Mouse (Mus musculus) B cell, adult 2 months (primary cell): Measurements from ENCODE around the gene Mrps27.

ENCODE experiments used
- DNase-seq, 2 experiments: peaks; one replicate each; pipeline ENCODE4 v3.0.0; 2022

Mrps27 gene

DNA sequence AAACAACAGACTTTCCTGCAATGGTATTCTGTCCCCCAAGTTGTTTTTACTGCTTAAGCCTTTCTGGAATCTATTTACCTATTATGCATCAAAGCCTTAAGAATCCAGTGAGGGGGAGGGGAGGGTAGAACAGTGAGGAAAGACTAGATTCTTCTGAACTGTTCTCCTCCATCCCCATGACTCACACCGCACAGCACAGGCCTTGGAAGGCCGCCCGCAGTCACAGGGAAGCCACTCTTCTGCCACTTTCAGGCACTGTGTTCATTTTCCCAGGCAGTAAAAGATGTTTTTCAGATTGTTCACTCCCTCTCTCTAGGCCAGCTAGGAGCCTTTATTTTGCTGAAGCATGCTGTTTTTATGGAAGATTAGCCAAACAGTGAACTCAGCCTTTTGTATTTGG is 46.8 kb downstream of the Mrps27 start:
- no peak for DNase-seq

DNA sequence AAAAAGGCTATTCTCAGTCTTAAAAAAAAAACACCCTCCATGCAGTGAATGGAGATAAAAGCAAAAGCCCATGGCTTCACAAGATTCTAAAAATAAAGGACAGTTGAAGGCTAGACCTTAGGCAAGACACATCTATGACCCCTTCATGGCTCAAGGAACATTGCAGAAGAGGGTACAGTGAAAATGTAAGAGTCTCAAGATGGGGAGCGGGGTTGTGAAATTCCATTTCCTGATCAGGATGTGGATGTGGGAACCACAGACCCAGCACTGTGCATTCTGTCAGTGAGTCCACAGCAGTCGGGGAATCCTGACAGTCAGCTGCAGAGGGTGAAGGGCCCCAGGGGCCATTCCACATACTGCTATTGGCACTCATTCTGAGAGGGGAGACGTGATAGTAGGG is 48.5 kb downstream of the Mrps27 start:
- DNase-seq, result no peak

DNA sequence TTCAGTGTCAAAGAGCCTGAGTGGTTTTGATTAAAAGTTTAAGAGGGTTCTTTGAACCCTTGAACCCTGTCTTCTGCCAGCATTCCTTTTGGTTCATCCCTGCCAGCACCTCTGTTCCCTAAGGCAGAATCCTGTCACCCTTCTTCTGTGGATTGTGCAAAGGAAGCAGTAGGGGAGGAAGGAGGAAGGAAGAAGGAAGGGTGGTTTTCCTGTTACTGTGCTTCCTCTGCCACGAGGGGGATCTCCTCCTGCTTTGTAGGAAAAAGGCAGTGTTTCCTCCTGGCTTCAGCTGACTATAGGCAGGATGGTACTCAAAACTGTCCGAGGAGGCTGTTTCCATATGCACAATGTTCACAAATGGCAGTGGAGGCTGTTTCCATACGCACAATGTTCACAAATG is 50.1 kb downstream of the Mrps27 start:
- no peak for DNase-seq

DNA sequence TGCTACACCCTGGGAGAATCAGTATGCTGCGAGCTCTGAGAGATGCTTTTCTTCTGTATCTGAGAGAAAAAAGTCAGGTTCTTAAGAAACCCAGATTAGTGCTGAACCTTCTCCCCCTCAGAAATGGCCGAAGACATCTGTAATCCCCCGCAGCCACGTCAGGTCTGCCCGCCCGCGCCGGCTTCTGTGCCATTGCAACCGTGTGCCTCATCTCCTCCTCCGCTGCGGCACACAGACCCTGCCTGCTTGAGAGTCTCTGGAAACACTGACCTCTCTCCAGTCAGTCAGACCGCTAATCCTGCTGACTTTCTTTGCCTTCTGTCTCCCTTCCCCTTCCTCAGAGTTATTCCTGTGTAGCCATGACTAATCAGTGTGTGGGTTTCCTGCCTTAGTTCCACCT is 50.9 kb downstream of the Mrps27 start:
- DNase-seq, result no peak

DNA sequence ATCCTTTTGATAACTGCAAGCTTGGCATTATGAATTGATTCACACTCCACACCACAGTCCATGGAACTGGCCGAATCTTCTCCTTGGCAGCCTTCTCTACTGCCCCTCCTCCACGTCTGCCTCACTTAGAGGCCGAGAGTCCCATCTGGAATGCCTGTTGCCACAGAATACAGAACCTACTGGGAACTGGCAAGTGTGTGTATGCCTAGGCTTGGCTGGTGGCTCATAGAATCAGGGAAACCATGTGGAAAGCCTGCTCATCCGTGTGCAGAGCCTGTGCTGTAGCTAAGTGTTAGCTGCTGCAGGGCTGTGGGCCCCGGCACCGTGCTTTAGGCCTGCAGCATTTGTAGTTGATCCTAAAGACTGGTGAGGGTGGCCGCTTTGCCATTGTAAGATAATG is 52.6 kb downstream of the Mrps27 start:
- no peak for DNase-seq

DNA sequence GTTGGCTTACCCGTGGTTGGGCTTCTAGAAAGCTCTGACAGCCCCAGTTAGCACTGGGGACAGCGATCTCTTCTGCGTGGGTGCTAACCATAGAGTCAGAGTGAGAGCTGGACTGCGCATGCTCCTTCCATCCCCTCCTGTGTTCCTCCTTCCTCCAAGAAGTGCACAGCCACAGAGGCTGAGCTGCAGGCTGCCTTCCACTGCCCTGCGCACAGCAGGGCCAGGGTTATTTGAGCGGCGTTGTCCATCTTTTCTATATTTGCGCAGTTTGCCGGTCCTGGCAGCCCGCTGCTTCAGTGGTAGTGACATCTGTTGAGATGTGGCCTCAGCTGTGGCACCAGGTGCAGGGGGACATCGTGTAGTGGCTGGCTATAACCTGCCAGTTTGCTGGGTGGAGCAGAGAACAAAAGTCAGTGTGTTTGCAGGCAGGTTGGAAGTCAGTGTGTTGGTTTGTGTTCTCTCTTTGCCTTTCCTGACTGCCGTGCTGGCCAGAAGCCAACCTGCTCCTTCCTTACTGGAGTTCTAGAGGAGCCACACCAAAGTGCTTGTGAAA is 53.6 kb downstream of the Mrps27 start:
- DNase-seq, result no peak

DNA sequence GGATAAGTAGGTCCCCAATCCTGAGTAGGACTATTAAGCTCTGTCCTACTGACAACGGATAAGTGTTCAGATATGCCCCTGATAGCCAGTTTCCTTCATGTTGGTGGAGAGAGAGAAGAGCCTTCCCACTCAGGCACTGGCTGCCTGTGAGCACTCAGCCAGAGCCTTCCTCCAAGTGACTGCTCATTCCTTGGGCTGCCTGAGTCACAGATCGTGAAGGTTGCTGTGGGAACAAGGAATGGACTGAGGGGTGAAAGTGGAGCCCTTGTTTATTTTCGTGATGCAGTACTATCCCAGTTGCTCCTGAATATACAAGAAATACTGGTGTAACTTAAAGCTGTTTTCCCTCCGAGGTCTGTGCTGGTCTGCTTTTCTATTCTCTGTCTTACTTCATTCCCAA is 54.8 kb downstream of the Mrps27 start:
- DNase-seq, result no peak

DNA sequence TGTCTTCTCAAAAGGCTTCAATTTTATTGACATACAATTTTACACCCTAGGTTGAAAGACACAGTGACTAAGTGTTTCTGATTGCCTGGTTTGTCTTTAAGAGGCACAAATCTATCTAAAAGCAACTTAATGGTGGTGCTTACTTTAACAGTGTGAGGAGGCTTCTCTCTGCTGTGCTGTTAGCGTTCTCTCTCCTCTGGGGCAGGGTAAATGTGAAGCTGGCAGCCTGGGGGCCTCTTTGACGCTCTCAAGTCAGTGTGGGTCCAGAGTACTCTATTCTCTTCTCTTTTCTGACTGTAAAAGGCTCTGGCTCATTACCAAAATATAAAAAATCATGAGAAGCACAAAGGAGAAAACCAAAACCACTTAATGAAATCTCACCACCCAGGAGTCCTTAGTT is 64.6 kb downstream of the Mrps27 start:
- no peak for DNase-seq

DNA sequence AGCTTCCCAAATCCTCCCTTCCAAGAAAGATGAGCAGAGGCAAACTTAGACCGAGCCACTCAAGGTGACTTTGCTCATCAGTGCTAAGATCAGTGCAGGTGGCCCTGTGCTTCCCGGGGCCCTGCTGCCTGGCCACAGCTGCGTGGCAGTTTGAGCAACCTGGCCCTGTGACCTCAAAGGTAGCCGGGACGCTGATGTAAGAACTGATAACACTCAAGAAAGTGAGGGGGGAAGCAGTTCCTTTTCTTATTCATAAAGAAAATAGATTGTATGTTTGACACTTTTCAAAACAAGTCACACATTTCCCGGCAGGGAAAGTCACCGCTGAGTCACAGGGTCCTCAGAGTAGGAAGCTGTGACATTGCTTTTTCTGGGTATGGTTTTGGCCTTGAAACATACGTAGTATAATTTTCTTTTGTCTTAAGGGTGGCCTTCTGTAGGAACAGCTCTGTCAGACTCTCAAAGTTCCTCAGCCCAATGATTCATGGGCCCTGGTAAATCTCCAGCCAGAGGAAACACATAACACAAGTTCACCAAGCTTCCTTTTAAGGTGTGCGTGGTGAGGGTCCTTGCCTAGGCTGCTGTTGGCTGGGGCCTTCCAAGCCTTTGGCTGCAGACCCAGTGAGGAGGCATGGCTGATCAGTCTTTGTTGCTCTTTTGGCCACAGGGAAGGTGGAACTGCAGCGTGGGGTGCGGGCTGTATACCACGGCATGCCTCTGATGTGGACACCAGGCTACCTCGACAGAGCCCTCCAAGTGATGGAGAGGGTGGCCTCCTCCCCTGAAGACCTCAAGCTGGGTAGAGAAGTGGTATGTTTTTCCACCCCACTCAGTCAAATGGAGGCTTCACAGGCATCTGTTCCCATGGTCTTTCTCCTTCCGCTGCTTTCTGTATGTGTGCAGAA is 66.3 kb downstream of the Mrps27 start:
- no peak for DNase-seq

DNA sequence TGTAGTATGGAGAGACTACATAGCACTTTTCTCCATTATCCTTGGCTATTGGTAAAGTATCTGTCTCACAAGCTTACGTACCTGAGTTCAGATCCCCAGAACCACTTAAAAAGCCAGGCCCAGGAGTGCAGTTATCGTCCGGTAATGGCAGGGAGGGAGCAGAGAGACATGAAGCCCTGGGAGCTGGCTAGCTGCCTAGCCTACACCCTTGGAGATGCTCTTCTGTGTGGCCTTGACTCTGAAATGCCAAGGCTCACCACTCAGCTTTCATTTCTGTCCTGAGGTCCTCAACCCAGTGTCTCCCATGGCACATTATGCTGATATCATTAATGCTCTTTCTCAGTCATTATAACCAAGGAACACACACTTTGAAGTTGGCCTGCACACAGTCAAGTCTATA is 67.2 kb downstream of the Mrps27 start:
- DNase-seq, result no peak

DNA sequence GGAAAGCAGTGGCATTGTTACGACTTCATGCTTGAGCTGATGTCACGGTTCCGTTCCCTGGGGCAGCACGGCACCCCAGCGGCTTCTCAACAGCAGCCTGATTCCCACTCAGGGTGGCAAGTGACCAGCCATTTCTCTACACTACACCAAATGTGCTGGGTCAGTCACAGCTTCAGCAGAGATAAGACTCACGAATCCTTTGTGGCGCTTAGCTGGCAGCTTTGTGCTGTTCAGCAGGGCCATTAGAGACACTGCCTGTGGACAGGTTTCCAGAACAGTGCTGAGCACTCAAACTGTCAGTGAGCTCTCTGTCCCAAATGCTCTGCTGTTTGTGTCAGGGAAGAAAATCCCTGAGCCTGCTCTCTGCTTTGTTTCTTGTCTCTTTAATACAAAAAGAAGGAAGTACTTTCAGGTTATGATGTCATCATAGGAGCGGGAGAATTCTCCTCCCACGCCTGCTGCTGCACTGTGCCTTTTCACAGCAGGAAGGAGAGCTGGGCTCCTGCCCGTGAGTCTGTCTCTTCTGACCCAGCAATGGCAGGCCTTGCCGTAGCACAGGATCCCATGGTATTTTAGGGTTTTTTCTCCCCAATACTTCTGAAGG is 68.0 kb downstream of the Mrps27 start:
- DNase-seq, result no peak

DNA sequence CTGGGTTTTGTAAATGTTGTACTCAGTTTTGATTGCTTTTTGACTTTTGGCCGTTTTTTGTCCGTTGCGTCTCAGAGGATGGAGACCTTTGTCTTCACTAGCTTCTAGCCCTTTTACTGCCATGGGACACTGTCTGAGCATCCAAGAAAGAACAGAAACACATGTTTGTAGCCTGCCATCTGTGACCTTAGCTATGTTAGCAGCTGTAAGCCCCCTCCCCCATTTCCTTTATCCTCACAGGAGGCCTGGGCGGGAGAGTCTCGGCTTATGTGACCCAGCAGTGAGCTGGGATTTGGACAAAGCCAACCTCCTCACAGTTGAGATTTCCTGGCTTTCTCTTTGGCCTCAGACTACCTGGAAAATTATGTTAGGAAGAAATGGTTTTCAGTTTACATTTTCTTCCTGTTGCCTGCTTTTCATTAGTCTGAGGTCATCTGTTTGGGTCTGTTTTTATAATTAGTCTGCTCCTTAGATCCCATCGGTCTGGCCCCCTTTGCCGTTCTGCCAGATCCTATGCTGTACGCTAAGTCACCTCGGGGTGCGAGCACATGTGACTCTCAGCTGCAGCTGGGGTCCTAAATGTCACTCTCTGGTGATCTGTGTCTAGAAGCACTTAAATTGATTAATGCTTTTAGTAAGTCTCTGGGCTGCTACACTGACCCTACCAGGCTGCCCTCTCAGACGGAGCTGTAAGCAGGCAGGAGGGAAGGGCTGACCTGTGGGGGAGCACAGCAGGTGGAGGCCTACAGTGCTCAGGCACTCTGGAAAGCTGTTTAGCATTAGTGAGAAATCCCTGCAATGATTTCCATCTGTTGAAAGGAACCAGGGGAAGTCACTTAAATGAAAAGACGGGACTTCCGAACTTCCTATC is 69.1 kb downstream of the Mrps27 start:
- no peak for DNase-seq

DNA sequence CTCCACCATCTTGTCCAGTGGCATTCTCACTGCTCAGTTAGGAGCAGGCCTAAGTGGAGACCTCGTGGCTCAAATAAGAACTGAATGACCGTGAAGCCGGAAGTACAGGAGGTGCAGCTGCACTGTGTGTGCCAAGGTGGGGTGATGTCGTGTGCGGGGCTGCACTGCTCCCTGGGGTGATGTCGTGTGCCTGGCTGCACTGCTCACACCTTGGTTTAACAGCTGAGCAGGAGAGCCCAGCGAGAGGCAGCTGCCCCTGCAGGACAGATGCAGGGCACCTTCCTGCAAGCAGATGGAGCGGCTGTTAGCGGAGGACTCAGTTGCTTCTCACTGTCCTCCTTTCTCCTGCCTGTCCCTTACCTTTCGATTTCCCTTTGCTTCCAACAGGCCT is 69.8 kb downstream of the Mrps27 start:
- DNase-seq, result no peak

DNA sequence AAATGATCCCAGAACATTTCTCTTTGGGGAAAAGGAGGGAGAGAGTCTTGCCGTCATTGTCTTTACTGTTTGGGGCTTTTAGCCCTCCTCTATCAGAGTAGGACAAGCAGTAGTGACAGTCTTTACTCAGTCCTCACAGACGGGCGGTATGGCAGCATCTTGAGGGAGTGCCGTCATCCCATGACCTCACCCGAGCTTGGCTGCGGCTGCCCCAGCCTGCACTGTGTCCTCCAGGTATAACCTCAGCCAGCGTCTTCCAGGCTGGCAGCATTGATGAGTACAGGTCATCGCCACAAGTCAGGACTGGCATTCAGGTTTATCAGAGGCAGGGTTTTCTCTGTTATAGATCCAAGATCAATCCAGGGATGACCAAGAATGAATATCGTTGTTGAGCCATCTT is 72.0 kb downstream of the Mrps27 start:
- DNase-seq, result no peak

DNA sequence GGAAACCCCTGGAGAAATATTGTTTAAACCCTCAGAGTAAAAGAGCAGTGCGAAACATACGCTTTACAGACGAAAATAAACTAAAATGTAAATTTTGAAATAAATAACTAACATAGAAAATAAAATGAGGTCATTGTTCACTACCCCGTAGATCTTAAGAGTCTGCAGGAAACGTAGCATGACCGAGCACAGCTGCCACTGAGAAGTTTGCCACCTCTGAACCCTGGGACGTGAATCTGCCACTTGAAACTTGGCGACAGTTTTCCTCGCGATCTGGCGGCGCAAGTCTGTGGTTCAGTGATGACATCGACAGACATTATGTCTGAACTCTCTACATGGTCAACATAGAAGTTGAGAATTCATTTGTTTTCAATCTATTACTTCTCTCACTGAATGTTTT is 79.0 kb downstream of the Mrps27 start:
- no peak for DNase-seq

DNA sequence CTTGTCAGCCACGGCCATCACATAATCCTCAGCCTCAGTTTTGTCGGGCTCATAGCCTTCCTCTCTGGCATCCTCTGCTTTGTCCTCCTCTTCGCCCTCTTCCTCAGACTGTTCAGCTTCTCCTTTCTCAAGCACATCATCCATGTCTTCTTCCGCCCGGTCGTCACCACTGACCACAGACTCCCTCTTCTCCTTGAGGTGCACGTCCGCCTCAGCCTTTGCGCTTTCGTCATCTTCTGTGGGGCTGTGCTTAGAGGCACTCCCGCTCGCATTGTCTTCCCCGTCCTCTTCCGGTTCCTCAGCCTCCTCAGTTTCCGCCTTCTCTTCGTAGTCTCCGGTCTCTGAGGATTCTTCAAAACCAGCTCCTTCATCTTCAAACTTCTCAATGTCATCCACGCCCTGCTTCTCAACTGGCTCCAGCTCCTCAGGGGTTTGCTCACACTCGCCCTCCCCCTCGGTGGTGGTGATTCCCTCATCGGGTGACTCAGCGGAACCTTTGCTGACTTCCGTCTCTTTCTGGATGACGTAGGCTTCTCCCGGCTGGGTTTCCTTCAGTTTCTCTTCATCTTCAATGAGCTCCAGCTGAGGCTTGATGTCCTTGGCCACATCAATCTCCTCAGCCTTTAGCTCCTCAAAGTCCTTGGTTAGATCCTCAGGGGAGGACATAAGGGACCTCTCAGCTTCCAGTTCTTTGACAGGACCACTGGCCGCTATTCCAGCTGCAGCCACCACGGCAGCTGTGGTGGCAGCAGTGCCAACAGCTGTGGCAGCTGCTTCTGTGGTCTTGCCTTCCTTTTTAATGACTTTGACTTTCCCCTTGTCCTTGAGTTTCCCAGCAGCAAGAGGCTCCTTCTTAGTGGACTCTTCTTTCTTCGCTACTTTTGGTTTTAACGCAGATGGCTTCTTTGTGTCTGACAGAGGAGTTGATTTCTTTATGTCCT is 88.8 kb downstream of the Mrps27 start:
- no peak for DNase-seq

DNA sequence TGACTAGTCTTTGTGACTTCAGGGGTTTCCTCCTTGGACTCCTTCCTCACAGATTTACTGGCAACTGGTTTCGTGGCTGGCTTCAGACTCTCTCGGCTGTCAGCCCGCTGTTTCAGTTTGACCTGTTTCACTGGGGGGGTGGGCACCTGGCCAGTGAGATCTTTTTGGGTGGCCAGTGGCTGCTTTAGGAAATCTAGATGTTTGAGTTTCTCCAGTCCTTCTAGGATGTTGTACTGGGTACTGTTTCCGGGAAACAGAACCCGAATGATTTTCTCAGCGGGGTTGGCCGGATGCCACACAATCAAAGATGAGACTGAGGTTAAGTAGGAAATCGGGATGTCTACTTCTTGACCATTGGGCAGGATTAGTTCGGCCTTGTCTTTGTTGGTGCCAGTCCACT is 89.9 kb downstream of the Mrps27 start:
- no peak for DNase-seq

DNA sequence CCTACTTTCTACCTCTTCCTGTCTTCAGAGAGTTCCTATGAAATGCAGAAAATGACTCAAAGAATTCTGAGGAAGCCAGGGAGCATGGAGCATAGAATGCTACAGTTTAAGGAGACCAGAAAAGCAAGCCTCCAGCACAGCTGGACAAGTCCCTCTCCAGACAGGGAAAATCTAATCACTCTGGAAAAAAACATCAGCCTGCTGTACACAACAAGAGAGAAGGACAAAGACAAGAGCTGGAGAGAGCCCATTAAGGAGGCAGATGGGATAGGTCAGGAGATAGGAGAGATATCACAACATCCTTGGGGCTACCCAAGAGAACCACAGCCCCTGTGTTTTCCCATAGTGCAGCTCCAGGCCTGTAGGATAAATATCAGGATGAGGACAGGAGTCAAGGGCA is 92.5 kb downstream of the Mrps27 start:
- DNase-seq, result no peak

DNA sequence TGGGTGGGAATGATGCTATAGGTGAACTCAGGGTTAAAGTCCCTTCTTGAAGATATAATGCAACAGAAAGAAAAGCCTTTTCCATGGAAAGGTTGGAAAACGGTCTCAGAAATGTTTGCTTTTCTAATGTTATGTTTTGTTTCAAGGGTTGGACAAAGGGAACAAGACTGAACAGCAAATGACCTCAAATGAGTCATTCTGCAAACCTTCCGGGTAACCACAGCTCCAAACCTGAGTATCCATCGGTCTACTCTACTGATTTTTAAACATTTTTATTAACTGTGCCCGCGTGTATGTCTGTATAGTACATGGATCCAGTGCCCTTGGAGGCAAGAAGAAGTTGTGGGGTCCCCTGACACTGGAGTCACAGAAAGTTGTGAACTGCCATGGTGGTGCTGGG is 94.8 kb downstream of the Mrps27 start:
- DNase-seq, result no peak

DNA sequence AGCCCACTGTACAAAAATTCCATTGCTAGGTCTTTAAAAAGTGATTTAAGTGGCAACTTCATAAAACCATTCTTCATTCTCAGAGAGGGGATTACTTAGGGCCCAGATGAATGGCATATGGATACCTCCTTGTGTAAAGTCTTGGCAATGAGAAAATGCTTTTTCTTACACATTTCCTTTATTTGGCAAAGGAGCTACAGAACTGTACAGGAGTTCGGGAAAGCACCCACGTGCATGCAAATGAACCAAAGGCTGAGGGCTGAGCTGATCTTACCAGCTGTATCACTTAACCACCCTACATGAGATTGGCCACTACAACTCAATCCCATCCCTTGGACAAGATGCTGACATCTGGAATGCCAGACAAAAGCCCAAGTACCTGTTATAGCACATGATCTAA is 95.6 kb downstream of the Mrps27 start:
- no peak for DNase-seq

DNA sequence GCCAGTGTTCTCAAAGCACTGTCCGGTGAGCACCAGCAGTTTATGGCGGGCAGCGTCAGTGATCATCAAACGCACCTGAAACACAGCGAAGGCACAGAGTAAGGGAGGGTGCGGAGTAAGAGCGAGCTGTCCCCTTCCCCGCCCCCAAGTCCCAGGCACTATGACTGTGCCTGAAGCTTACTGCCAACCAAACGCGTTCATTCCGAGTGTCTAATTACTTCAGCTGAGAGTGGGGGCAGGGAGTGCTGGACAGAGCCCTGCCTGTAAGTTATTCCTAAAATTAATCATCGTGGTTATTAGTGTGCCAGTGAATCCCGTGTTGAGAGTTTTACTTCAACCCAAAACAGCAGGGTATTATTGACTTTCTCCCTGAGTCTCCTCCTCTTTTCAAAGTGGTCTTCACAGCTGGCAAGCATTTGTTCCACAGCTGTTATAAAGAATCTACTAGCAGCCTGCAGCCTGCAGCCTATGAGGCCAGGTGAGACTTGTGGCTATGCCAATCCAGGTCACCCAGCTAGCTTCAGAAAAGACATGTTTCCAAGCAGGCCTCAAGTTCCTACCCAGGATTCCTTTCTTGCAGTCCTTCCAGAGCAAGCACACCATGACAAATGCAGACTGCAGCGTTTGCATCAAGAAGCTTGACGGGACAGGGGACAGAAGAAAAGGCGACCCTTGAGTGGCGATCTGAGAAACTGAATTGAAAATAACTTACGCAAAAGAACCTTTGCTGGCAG is 97.3 kb downstream of the Mrps27 start:
- no peak for DNase-seq
